Mouse (Mus musculus) forelimb bud, embryonic 11.5 days (tissue): ENCODE measurements around the gene Itga3.

Experiments
- DNase-seq: peaks from one replicate; pipeline ENCODE4 v3.0.0-alpha.2; 2012; ENCODE audit warnings: low read depth, low spot score

Itga3 gene

GRCm38 (mm10) chr11:95071266-95071665 lies 5.3 kb downstream of the Itga3 start:
- DNase-seq: no peak

- DNase-seq: peak; percentile 23
Measured at GRCm38 (mm10) chr11:95070140-95071107, 6.2 kb downstream of the Itga3 start.

- no peak for DNase-seq
Measured at GRCm38 (mm10) chr11:95069226-95069957, 7.2 kb downstream of the Itga3 start.

- peak; percentile 8 for DNase-seq
Measured at GRCm38 (mm10) chr11:95056768-95057501, 19.7 kb downstream of the Itga3 start.

GRCm38 (mm10) chr11:95053062-95053461 lies 23.5 kb downstream of the Itga3 start:
- DNase-seq: no peak

GRCm38 (mm10) chr11:95046980-95047680 lies 29.5 kb downstream of the Itga3 start:
- peak; percentile 80 for DNase-seq

- no peak for DNase-seq
Measured at GRCm38 (mm10) chr11:95044185-95044870, 32.3 kb downstream of the Itga3 start.

GRCm38 (mm10) chr11:95043608-95044007 lies 33.0 kb downstream of the Itga3 start:
- no peak for DNase-seq

- DNase-seq: no peak
Measured at GRCm38 (mm10) chr11:95043060-95043459, 33.5 kb downstream of the Itga3 start.

- peak; percentile 87 for DNase-seq
Measured at GRCm38 (mm10) chr11:95042096-95042495, 34.5 kb downstream of the Itga3 start.

- DNase-seq: peak; percentile 97
Measured at GRCm38 (mm10) chr11:95041139-95041609, 35.4 kb downstream of the Itga3 start, which contains the start of gene Pdk2. Gene Pdk2 (minus strand): TSS chr11:95041354.

GRCm38 (mm10) chr11:95040491-95041138 lies 36.0 kb downstream of the Itga3 start:
- DNase-seq: peak; percentile 31

- DNase-seq: no peak
Measured at GRCm38 (mm10) chr11:95039766-95040165, 36.8 kb downstream of the Itga3 start.

- DNase-seq: no peak
Measured at GRCm38 (mm10) chr11:95038818-95039655, 37.6 kb downstream of the Itga3 start.

GRCm38 (mm10) chr11:95038156-95038817 lies 38.3 kb downstream of the Itga3 start:
- DNase-seq: no peak

GRCm38 (mm10) chr11:95037306-95037705 lies 39.3 kb downstream of the Itga3 start:
- DNase-seq: no peak

GRCm38 (mm10) chr11:95036521-95036920 lies 40.1 kb downstream of the Itga3 start:
- no peak for DNase-seq

- DNase-seq: no peak
Measured at GRCm38 (mm10) chr11:95034902-95035301, 41.7 kb downstream of the Itga3 start.
